Mouse (Mus musculus) stomach, embryonic 16.5 days (tissue): ENCODE measurements around the gene Tmem205. TPM values are rescaled to one million over a fixed set of nuclear protein-coding genes. Genes with fewer than 3 reads are reported as not detected.

ENCODE experiments used
- ATAC-seq: fragments of 200-750 bp; cut with Nextera tagmentation; 2 replicates; pipeline ENCODE4 v1.8.0; 2017; ENCODE audit warnings: moderate number of reproducible peaks, moderate TSS enrichment; ENCODE audit not compliant: insufficient read depth, low FRiP score
- H3K27ac ChIP-seq: fragments of 300-500 bp; sonication (generic); 2 replicates; pipeline ENCODE4 v1.5.1; 2014; ENCODE audit warnings: low read length
- H3K27me3 ChIP-seq: fragments of 300-500 bp; sonication (generic); 2 replicates; pipeline ENCODE4 v1.6.1; 2014; ENCODE audit warnings: low read length, control low read depth, mixed read lengths; ENCODE audit not compliant: control insufficient read depth, insufficient read depth
- H3K36me3 ChIP-seq: fragments of 300-500 bp; sonication (generic); 2 replicates; pipeline ENCODE4 v1.6.1; 2014; ENCODE audit warnings: low read length; ENCODE audit not compliant: control insufficient read depth, insufficient read depth
- H3K4me1 ChIP-seq: fragments of 300-500 bp; sonication (generic); 2 replicates; pipeline ENCODE4 v1.6.1; 2014; ENCODE audit warnings: low read length, control low read depth, mixed read lengths; ENCODE audit not compliant: control insufficient read depth, insufficient read depth
- H3K4me2 ChIP-seq: fragments of 300-500 bp; sonication (generic); 2 replicates; pipeline ENCODE4 v1.6.1; 2014; ENCODE audit warnings: low read depth, low read length, mixed read lengths
- H3K4me3 ChIP-seq: fragments of 300-500 bp; sonication (generic); replicated peaks from 2 replicates; pipeline ENCODE4 v1.5.1; 2014; ENCODE audit warnings: mild to moderate bottlenecking, low read length
- H3K9ac ChIP-seq: fragments of 300-500 bp; sonication (generic); 2 replicates; pipeline ENCODE4 v1.6.1; 2014; ENCODE audit warnings: low read length
- H3K9me3 ChIP-seq: fragments of 300-500 bp; sonication (generic); replicated peaks from 2 replicates; pipeline ENCODE4 v1.6.1; 2016; ENCODE audit warnings: low read length, control low read depth; ENCODE audit not compliant: control insufficient read depth
- WGBS: fragments of 180-500 bp; shearing (Covaris S2); extraction: QIAGEN DNeasy Blood & Tissue Kit; methylation state at CpG from one replicate; pipeline ENCODE4 v1.1.7; 2014; 5-methylcytosine and 5-hydroxymethylcytosine counted together
- polyA plus RNA-seq: library from polyadenylated mRNA; unstranded; fragments of >200 nt; fragmentation: Nextera tagmentation; extraction: Ambion mirVana; gene quantifications from 2 replicates; pipeline ENCODE4 v1.2.1, GENCODE M21; 2015

Tmem205 gene
- polyA plus RNA-seq, 1 experiment from 2014 or later: 74.5 TPM

- no peak overlapping the region for H3K4me3 ChIP-seq
- no peaks in the 10 kb centered on the region for H3K36me3 ChIP-seq
- no peak for ATAC-seq
- peaks cover 28% of the 10 kb centered on the region for H3K4me1 ChIP-seq
- WGBS: 98% methylated on average over 1 of the region's 1 CpGs
- H3K4me2 ChIP-seq: no peak overlapping the region
- H3K9me3 ChIP-seq: no peaks in the 10 kb centered on the region
- no peak overlapping the region for H3K27ac ChIP-seq
- H3K27me3 ChIP-seq: no peaks in the 10 kb centered on the region
- H3K9ac ChIP-seq: no peak overlapping the region
Measured at GRCm38 (mm10) chr9:21925506-21925905, 1.9 kb downstream of the Tmem205 start.

DNA sequence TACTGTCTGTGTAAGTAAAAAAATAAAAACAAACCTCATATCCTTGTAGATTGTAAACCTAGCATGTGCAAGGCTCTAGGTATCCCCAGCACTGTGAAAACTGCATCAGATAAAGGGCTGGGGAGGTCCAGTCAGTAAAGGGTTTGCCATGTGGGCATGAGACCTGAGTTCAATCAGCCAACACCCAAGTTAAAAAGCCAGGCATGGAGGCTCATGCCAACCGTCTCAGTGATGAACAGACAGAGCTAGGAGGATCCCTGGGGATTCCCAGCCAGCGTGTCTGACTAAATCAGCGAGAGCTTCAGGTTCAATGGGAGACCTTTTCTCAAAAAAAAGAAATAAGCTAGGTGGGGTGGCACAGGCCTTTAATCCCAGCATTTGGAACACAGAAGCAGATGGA, 2.3 kb downstream of the Tmem205 start:
- no peaks in the 10 kb centered on the region for H3K9me3 ChIP-seq
- peaks cover 28% of the 10 kb centered on the region for H3K4me1 ChIP-seq
- no peak overlapping the region for H3K4me3 ChIP-seq
- WGBS: 91% methylated on average over 3 of the region's 3 CpGs
- no peaks in the 10 kb centered on the region for H3K36me3 ChIP-seq
- no peak for ATAC-seq
- H3K27me3 ChIP-seq: no peaks in the 10 kb centered on the region
- H3K4me2 ChIP-seq: no peak overlapping the region
- H3K9ac ChIP-seq: no peak overlapping the region
- H3K27ac ChIP-seq: no peak overlapping the region

DNA sequence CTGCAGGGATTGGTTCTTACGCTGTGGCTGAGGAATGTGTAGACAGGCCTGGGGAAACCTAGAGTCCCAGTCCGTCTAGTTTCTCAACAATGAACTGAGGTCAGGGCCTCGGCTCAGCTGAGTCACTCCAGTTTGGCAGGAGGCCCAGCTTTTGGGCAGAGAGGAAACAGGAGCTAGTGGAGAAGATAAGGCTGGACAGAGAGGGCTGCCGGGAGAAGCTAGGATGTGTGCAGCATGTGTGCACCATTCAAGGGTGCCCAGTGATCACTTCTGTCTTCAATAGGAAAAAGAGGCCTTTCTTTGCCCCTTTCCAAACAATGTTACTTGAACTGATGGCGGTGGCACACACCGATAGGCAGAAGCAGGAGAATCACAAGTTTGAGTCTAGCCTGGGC, 3.3 kb downstream of the Tmem205 start:
- Histone ChIP-seq H3K9me3 (no peaks in the 10 kb centered on the region), H3K4me1 (peaks cover 28% of the 10 kb centered on the region), H3K9ac (no peak overlapping the region), H3K4me3 (no peak overlapping the region), H3K36me3 (no peaks in the 10 kb centered on the region), H3K4me2 (no peak overlapping the region), H3K27me3 (no peaks in the 10 kb centered on the region), H3K27ac (peak overlapping the region; percentile 88)
- 31% methylated on average over 6 of the region's 6 CpGs for WGBS
- ATAC-seq: peak; percentile 84

GRCm38 (mm10) chr9:21923490-21924098, 3.8 kb downstream of the Tmem205 start:
- H3K9me3 ChIP-seq: no peaks in the 10 kb centered on the region
- peaks cover 28% of the 10 kb centered on the region for H3K4me1 ChIP-seq
- H3K9ac ChIP-seq: no peak overlapping the region; the same call in 1 of the 2 replicates
- H3K4me2 ChIP-seq: no peak overlapping the region
- H3K27ac ChIP-seq: peak overlapping the region; percentile 88
- H3K27me3 ChIP-seq: no peaks in the 10 kb centered on the region
- no peaks in the 10 kb centered on the region for H3K36me3 ChIP-seq
- WGBS: 29% methylated on average over 3 of the region's 3 CpGs
- H3K4me3 ChIP-seq: no peak overlapping the region
- no peak for ATAC-seq

DNA sequence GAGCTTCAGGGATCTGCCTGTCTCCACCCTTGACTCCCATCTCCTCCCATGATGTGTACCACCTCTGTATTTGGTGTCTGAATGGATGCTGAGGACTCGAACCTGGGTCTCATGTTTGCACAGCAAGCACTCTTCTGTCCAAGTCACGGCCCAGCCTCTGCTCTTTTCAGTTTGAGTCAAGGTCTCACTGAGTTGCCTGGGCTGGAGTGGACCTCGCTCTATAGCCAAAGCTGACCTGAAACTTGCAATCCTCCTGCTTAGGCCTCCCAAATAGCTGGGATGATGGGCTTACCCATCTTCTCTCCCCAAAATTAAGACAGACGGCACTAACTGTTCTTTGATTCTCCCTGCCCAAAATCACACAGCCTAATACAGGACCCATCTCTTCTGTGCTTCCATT, 4.3 kb downstream of the Tmem205 start:
- Histone ChIP-seq H3K4me1 (peaks cover 28% of the 10 kb centered on the region), H3K36me3 (no peaks in the 10 kb centered on the region), H3K9me3 (no peaks in the 10 kb centered on the region), H3K4me3 (no peak overlapping the region), H3K9ac (no peak overlapping the region), H3K4me2 (no peak overlapping the region), H3K27me3 (no peaks in the 10 kb centered on the region), H3K27ac (peak overlapping the region; percentile 88)
- 92% methylated on average over 4 of the region's 4 CpGs for WGBS
- ATAC-seq: no peak

- peaks cover 7% of the 10 kb centered on the region for H3K4me1 ChIP-seq
- peak overlapping the region; percentile 58 for H3K27ac ChIP-seq
- WGBS: 20% methylated on average over 5 of the region's 5 CpGs
- no peak overlapping the region for H3K9ac ChIP-seq
- peak overlapping the region; percentile 79 for H3K4me3 ChIP-seq
- H3K9me3 ChIP-seq: no peaks in the 10 kb centered on the region
- H3K36me3 ChIP-seq: no peaks in the 10 kb centered on the region
- H3K27me3 ChIP-seq: no peaks in the 10 kb centered on the region
- no peak for ATAC-seq
- peak overlapping the region; percentile 91 for H3K4me2 ChIP-seq
Measured at GRCm38 (mm10) chr9:21918692-21919384, 8.5 kb downstream of the Tmem205 start.

GRCm38 (mm10) chr9:21918035-21918592, 9.2 kb downstream of the Tmem205 start, which contains the start of gene Rab3d:
Gene Rab3d (minus strand): TSS chr9:21918192.
- H3K9me3 ChIP-seq: no peaks in the 10 kb centered on the region
- no peaks in the 10 kb centered on the region for H3K27me3 ChIP-seq
- H3K4me3 ChIP-seq: peak within 1 kb of the TSS; percentile 79
- WGBS: under 1% methylated on average over 34 of the region's 36 CpGs
- peak within 1 kb of the TSS; percentile 88 for H3K9ac ChIP-seq
- peak; percentile 94 for ATAC-seq
- H3K36me3 ChIP-seq: no peaks in the 10 kb centered on the region
- H3K27ac ChIP-seq: peak within 1 kb of the TSS; percentile 97
- H3K4me2 ChIP-seq: peak within 1 kb of the TSS; percentile 91
- no peaks in the 10 kb centered on the region for H3K4me1 ChIP-seq

DNA sequence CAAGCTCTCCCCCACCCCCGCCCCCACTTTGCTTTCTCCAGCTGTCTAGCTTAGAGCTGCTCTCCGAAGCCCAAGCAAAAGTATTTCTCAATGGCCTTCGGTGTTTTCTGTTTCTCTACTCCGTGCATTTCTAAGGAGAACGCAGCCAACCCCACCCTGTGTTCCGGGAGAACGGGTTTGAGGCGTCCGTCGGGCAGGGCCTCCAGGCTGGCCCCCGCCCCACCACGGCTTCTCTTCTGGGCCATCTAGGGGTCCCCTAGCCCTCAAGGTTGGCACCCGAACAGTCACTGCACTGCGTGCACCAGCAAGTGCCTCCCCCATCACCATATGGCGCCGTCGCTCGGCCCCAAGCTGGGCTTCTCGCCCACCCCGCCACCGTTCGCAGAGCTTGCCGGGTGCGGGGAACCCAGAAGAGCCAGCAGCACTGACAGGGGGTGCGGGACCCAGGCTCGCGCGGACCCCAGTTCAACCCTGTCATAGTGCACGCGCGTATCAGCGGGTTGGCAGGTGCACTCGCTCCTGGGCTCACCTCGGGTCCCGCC, 9.8 kb downstream of the Tmem205 start:
- Histone ChIP-seq H3K27me3 (no peaks in the 10 kb centered on the region), H3K4me1 (no peaks in the 10 kb centered on the region), H3K27ac (peak overlapping the region; percentile 97), H3K4me3 (peak overlapping the region; percentile 79), H3K9me3 (no peaks in the 10 kb centered on the region), H3K9ac (peak overlapping the region; percentile 88), H3K4me2 (peak overlapping the region; percentile 91), H3K36me3 (no peaks in the 10 kb centered on the region)
- 1% methylated on average over 35 of the region's 35 CpGs for WGBS
- peak; percentile 54 for ATAC-seq
